Mouse (Mus musculus) MEL (cell line): ENCODE results near the gene Gaa. TPM values are rescaled to one million over a fixed set of nuclear protein-coding genes. Genes with fewer than 3 reads are reported as not detected.

Source experiments
- DNase-seq: peaks from one replicate; pipeline ENCODE4 v3.0.0; 2011; ENCODE audit warnings: low read depth, low spot score
- H3K27ac ChIP-seq: 2 replicates; pipeline ENCODE4 v1.5.1; 2012; ENCODE audit warnings: low read depth, mild to moderate bottlenecking, control low read depth, low read length, moderate library complexity; ENCODE audit not compliant: control insufficient read depth
- H3K27me3 ChIP-seq, 2 experiments: fragments of 150-350 bp in 1 of 2; sonication (generic) in 1 of 2; 2 replicates each; pipeline ENCODE4 v1.6.1; 2012; ENCODE audit warnings: low read length in 2 of 2, mild to moderate bottlenecking in 2 of 2, improper control_type of control experiment in 1 of 2, moderate library complexity in 1 of 2; ENCODE audit not compliant: insufficient read depth in 2 of 2, control insufficient read depth in 1 of 2
- H3K36me3 ChIP-seq, 2 experiments: 2 replicates each; pipeline ENCODE4 v1.6.1; 2012 to 2014; ENCODE audit warnings: low read length in 2 of 2, improper control_type of control experiment in 1 of 2, inconsistent platforms in 1 of 2, mild to moderate bottlenecking in 1 of 2; ENCODE audit not compliant: insufficient read depth in 2 of 2, control insufficient read depth in 1 of 2
- H3K4me1 ChIP-seq, 2 experiments: fragments of 150-350 bp in 1 of 2; sonication (generic) in 1 of 2; 2 replicates each; pipeline ENCODE4 v1.6.1; 2012; ENCODE audit warnings: low read length in 2 of 2, improper control_type of control experiment in 1 of 2, mild to moderate bottlenecking in 1 of 2; ENCODE audit not compliant: insufficient read depth in 2 of 2, control insufficient read depth in 1 of 2
- H3K4me3 ChIP-seq, 2 experiments: fragments of 150-350 bp in 1 of 2; sonication (generic) in 1 of 2; 2 replicates each; pipeline ENCODE4 v1.5.1; 2012; ENCODE audit warnings: low read depth in 2 of 2, low read length in 2 of 2, mild to moderate bottlenecking in 2 of 2, moderate library complexity in 2 of 2, control low read depth in 1 of 2, improper control_type of control experiment in 1 of 2; ENCODE audit not compliant: control insufficient read depth in 1 of 2, insufficient read depth in 1 of 2
- H3K79me2 ChIP-seq: 2 replicates; pipeline ENCODE4 v1.6.1; 2012; ENCODE audit warnings: mild to moderate bottlenecking, low read length, moderate library complexity; ENCODE audit not compliant: control insufficient read depth, poor library complexity, insufficient read depth
- H3K9ac ChIP-seq: 2 replicates; pipeline ENCODE4 v1.6.1; 2012; ENCODE audit warnings: low read depth, mild to moderate bottlenecking, control low read depth, low read length, moderate library complexity; ENCODE audit not compliant: control insufficient read depth, poor library complexity, severe bottlenecking
- H3K9me3 ChIP-seq: fragments of 150-350 bp; sonication (generic); replicated peaks from 2 replicates; pipeline ENCODE4 v1.6.1; 2012; ENCODE audit warnings: mild to moderate bottlenecking, low read length, improper control_type of control experiment, moderate library complexity; ENCODE audit not compliant: insufficient read depth
- CHD2 ChIP-seq: IDR thresholded peaks from 2 replicates; pipeline ENCODE4 v1.6.1; 2011; ENCODE audit warnings: low read length, improper control_type of control experiment
- CTCF ChIP-seq, 3 experiments: IDR thresholded peaks in 2 of 3; conservative IDR thresholded peaks in 1 of 3; 2 replicates each; pipeline ENCODE4 v1.5.1; 2011 to 2012; ENCODE audit warnings: low read length in 3 of 3, low read depth in 2 of 3, mild to moderate bottlenecking in 2 of 3, improper control_type of control experiment in 1 of 3, inconsistent platforms in 1 of 3, mixed read lengths in 1 of 3, moderate library complexity in 1 of 3; ENCODE audit not compliant: control insufficient read depth in 1 of 3, insufficient read depth in 1 of 3, poor library complexity in 1 of 3, severe bottlenecking in 1 of 3
- E2F4 ChIP-seq: IDR thresholded peaks from 2 replicates; pipeline ENCODE4 v1.6.1; 2011; ENCODE audit warnings: low read depth, low read length, improper control_type of control experiment, borderline replicate concordance
- ELF1 ChIP-seq: IDR thresholded peaks from 2 replicates; pipeline ENCODE4 v1.6.1; 2014; ENCODE audit warnings: low read depth, mild to moderate bottlenecking, inconsistent platforms, low read length, improper control_type of control experiment, moderate library complexity
- EP300 ChIP-seq, 2 experiments: IDR thresholded peaks; 2 replicates each; pipeline ENCODE4 v1.6.1; 2011; ENCODE audit warnings: improper control_type of control experiment in 2 of 2, low read length in 2 of 2, low read depth in 1 of 2, mild to moderate bottlenecking in 1 of 2
- ETS1 ChIP-seq: IDR thresholded peaks from 2 replicates; pipeline ENCODE4 v1.6.1; 2012; ENCODE audit warnings: low read depth, mild to moderate bottlenecking, inconsistent platforms, low read length, improper control_type of control experiment, moderate library complexity
- GATA1 ChIP-seq: IDR thresholded peaks from 2 replicates; pipeline ENCODE4 v1.6.1; 2011; ENCODE audit warnings: low read depth, low read length, improper control_type of control experiment
- HCFC1 ChIP-seq: IDR thresholded peaks from 2 replicates; pipeline ENCODE4 v1.6.1; 2012; ENCODE audit warnings: low read depth, mild to moderate bottlenecking, inconsistent platforms, low read length, improper control_type of control experiment, moderate library complexity
- JUND ChIP-seq: IDR thresholded peaks from 2 replicates; pipeline ENCODE4 v1.6.1; 2011; ENCODE audit warnings: low read depth, mild to moderate bottlenecking, improper control_type of control experiment, low read length
- KAT2A ChIP-seq: conservative IDR thresholded peaks from 2 replicates; pipeline ENCODE4 v1.6.1; 2012; ENCODE audit warnings: low read depth, low read length, improper control_type of control experiment, inconsistent platforms
- MAFK ChIP-seq: IDR thresholded peaks from 2 replicates; pipeline ENCODE4 v1.6.1; 2011; ENCODE audit warnings: low read depth, mild to moderate bottlenecking, low read length, improper control_type of control experiment, borderline replicate concordance
- MAX ChIP-seq: IDR thresholded peaks from 2 replicates; pipeline ENCODE4 v1.6.1; 2011; ENCODE audit warnings: low read length, improper control_type of control experiment
- MAZ ChIP-seq: IDR thresholded peaks from 2 replicates; pipeline ENCODE4 v1.6.1; 2012; ENCODE audit warnings: low read depth, mild to moderate bottlenecking, inconsistent platforms, low read length, improper control_type of control experiment
- MEF2A ChIP-seq: IDR thresholded peaks from 2 replicates; pipeline ENCODE4 v1.6.1; 2014; ENCODE audit warnings: low read depth, mild to moderate bottlenecking, inconsistent platforms, low read length, improper control_type of control experiment; ENCODE audit not compliant: poor library complexity, insufficient replicate concordance, severe bottlenecking; ENCODE audit errors: extremely low read depth
- MXI1 ChIP-seq: IDR thresholded peaks from 2 replicates; pipeline ENCODE4 v1.6.1; 2011; ENCODE audit warnings: mild to moderate bottlenecking, low read depth, low read length, improper control_type of control experiment
- MYB ChIP-seq: IDR thresholded peaks from 2 replicates; pipeline ENCODE4 v1.6.1; 2011; ENCODE audit warnings: mild to moderate bottlenecking, low read depth, low read length, improper control_type of control experiment
- MYC ChIP-seq: IDR thresholded peaks from 2 replicates; pipeline ENCODE4 v1.6.1; 2011; ENCODE audit warnings: low read depth, mild to moderate bottlenecking, low read length, improper control_type of control experiment, moderate library complexity
- NELFE ChIP-seq: IDR thresholded peaks from 2 replicates; pipeline ENCODE4 v1.6.1; 2011; ENCODE audit warnings: low read depth, low read length, improper control_type of control experiment
- NRF1 ChIP-seq: IDR thresholded peaks from 2 replicates; pipeline ENCODE4 v1.6.1; 2014; ENCODE audit warnings: low read depth, mild to moderate bottlenecking, inconsistent platforms, low read length, improper control_type of control experiment, moderate library complexity; ENCODE audit not compliant: poor library complexity, insufficient read depth, severe bottlenecking
- POLR2AphosphoS2 ChIP-seq: IDR thresholded peaks from 2 replicates; pipeline ENCODE4 v1.6.1; 2011; ENCODE audit warnings: low read length, improper control_type of control experiment
- POLR2AphosphoS5 ChIP-seq: IDR thresholded peaks from 2 replicates; pipeline ENCODE4 v1.6.1; 2012; ENCODE audit warnings: low read depth, borderline replicate concordance, mild to moderate bottlenecking, inconsistent platforms, low read length, moderate library complexity, mixed read lengths
- RCOR1 ChIP-seq: IDR thresholded peaks from 2 replicates; pipeline ENCODE4 v1.6.1; 2012; ENCODE audit warnings: low read depth, mild to moderate bottlenecking, inconsistent platforms, low read length, improper control_type of control experiment
- SIN3A ChIP-seq: IDR thresholded peaks from 2 replicates; pipeline ENCODE4 v1.6.1; 2012; ENCODE audit warnings: low read length, improper control_type of control experiment, inconsistent platforms
- SMC3 ChIP-seq: IDR thresholded peaks from 2 replicates; pipeline ENCODE4 v1.6.1; 2011; ENCODE audit warnings: low read depth, low read length, improper control_type of control experiment
- TAL1 ChIP-seq: IDR thresholded peaks from 2 replicates; pipeline ENCODE4 v1.6.1; 2012; ENCODE audit warnings: mild to moderate bottlenecking, inconsistent platforms, low read length, moderate library complexity, mixed read lengths
- TBP ChIP-seq: IDR thresholded peaks from 2 replicates; pipeline ENCODE4 v1.8.0; 2011; ENCODE audit warnings: low read depth, low read length, improper control_type of control experiment
- TCF12 ChIP-seq: IDR thresholded peaks from 2 replicates; pipeline ENCODE4 v1.6.1; 2014; ENCODE audit warnings: low read depth, mild to moderate bottlenecking, inconsistent platforms, low read length, improper control_type of control experiment, moderate library complexity
- UBTF ChIP-seq: IDR thresholded peaks from 2 replicates; pipeline ENCODE4 v1.6.1; 2012; ENCODE audit warnings: low read depth, mild to moderate bottlenecking, inconsistent platforms, low read length, improper control_type of control experiment, moderate library complexity, borderline replicate concordance; ENCODE audit not compliant: insufficient read depth
- USF1 ChIP-seq: IDR thresholded peaks from 2 replicates; pipeline ENCODE4 v1.6.1; 2014; ENCODE audit warnings: low read depth, mild to moderate bottlenecking, inconsistent platforms, low read length, improper control_type of control experiment, moderate library complexity
- USF2 ChIP-seq, 2 experiments: IDR thresholded peaks; 2 replicates each; pipeline ENCODE4 v1.6.1; 2011 to 2012; ENCODE audit warnings: improper control_type of control experiment in 2 of 2, low read length in 2 of 2, borderline replicate concordance in 1 of 2, inconsistent platforms in 1 of 2, low read depth in 1 of 2, mild to moderate bottlenecking in 1 of 2; ENCODE audit not compliant: insufficient read depth in 1 of 2
- ZKSCAN1 ChIP-seq: IDR thresholded peaks from 2 replicates; pipeline ENCODE4 v1.6.1; 2012; ENCODE audit warnings: low read depth, mild to moderate bottlenecking, inconsistent platforms, low read length, improper control_type of control experiment, moderate library complexity
- ZMIZ1 ChIP-seq: IDR thresholded peaks from 2 replicates; pipeline ENCODE4 v1.6.1; 2012; ENCODE audit warnings: low read depth, mild to moderate bottlenecking, inconsistent platforms, low read length, improper control_type of control experiment, moderate library complexity
- ZNF384 ChIP-seq: IDR thresholded peaks from 2 replicates; pipeline ENCODE4 v1.6.1; 2012; ENCODE audit warnings: low read depth, mild to moderate bottlenecking, inconsistent platforms, low read length, improper control_type of control experiment
- polyA plus RNA-seq, 2 experiments: library from polyadenylated mRNA; stranded (reverse) in 1 of 2; unstranded in 1 of 2; fragments of >175 nt in 1 of 2; fragments of >200 nt in 1 of 2; gene quantifications; 2 replicates each; pipeline versions ENCODE4 v1.2.1 to v1.2.4; 2012; ENCODE audit warnings: low replicate concordance in 2 of 2, low read depth in 1 of 2; ENCODE audit not compliant: insufficient read length in 2 of 2, insufficient read depth in 1 of 2, missing spikeins in 1 of 2
- total RNA-seq: library from RNA; depleted of rRNA; stranded (reverse); fragments of 300-350 nt; gene quantifications from 2 replicates; pipeline ENCODE4 v1.2.3, GENCODE M21; 2012

The Gaa gene
- total and polyA plus RNA-seq, 3 experiments, result 54.1 to 85.6 TPM; not detected in 1

DNA sequence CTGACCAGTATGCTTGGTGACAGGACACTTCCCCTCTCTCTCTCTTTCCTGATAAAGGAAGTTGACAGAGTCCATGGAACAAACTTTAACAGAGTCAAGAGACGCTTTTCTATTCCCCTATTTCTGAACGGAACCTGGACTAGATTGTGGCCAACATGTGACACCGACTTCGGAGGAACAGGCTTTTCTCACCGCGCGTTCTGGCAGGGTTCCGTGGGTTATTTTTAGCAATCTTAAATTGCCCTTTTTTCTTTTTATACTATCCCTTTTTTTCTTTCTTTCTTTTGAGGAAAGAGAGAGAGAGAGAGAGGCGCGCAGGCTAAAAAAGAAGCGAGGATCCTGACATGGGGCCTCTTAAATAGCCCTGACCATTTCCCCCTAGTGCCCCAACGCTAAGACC lies 40.1 kb upstream of the Gaa start:
- peaks cover 5 to 17% of the 10 kb centered on the region in 2 experiments; a peak in 3 of 4 replicates for H3K4me1 ChIP-seq
- H3K36me3 ChIP-seq, result peaks cover 0 to 9% of the 10 kb centered on the region in 2 experiments; a peak in 2 of 4 replicates
- TF ChIP-seq TBP (no peak), SIN3A (peak; percentile 25; the same call in 1 of the 2 replicates), GATA1 (no peak), NELFE (no peak), ETS1 (no peak), ELF1 (no peak), KAT2A (no peak), POLR2AphosphoS2 (no peak), UBTF (no peak), ZKSCAN1 (no peak), CTCF (IDR thresholded peaks at IDR 0.05 in 2 of 3, conservative IDR thresholded peaks at IDR 0.05 in 1 of 3; ENCODE audit: control insufficient read depth in 1 of 3, insufficient read depth in 1 of 3, low read depth in 2 of 3, low read length in 3 of 3, poor library complexity in 1 of 3, severe bottlenecking in 1 of 3) (no peak), MAFK (no peak), TCF12 (no peak), MYB (no peak), HCFC1 (no peak), E2F4 (no peak), MEF2A (no peak), MXI1 (peak; percentile 48; the same call in 1 of the 2 replicates), POLR2AphosphoS5 (no peak), ZNF384 (no peak), USF2 (IDR thresholded peaks at IDR 0.05; ENCODE audit: borderline replicate concordance in 1 of 2, insufficient read depth in 1 of 2, low read depth in 1 of 2, low read length in 2 of 2) (no peak), TAL1 (no peak), ZMIZ1 (no peak), CHD2 (no peak), JUND (0 out of 2 replicates have a peak, but pooled peaks have one; percentile 44), USF1 (peak; percentile 57; the same call in 1 of the 2 replicates), RCOR1 (no peak), EP300 (IDR thresholded peaks at IDR 0.05; ENCODE audit: low read depth in 1 of 2, low read length in 2 of 2) (peak in 1 of 2 experiments; percentile 26; a peak in 1 of 4 replicates), MAZ (0 out of 2 replicates have a peak, but pooled peaks have one; percentile 6), MAX (peak; percentile 48; the same call in 1 of the 2 replicates), MYC (peak; percentile 57; the same call in 1 of the 2 replicates), SMC3 (no peak), NRF1 (no peak)
- H3K9ac ChIP-seq, result peak overlapping the region; percentile 80
- H3K27ac ChIP-seq, result no peak overlapping the region
- no peaks in the 10 kb centered on the region for H3K9me3 ChIP-seq
- H3K27me3 ChIP-seq, result peaks cover 3% of the 10 kb centered on the region in 2 experiments; a peak in 2 of 4 replicates
- H3K79me2 ChIP-seq, result peaks cover 7% of the 10 kb centered on the region
- peak overlapping the region; percentile 69 to 95 for H3K4me3 ChIP-seq
- DNase-seq, result peak; percentile 59
